Mouse (Mus musculus): ENCODE results near the gene Dmrta1. TPM values are rescaled to one million over a fixed set of nuclear protein-coding genes. Genes with fewer than 3 reads are reported as not detected.

Dmrta1 gene
- total RNA-seq (2021), result under 1 TPM; 0.43 to 0.63 TPM
- long read RNA-seq, experiment 1, result 0 reads
- long read RNA-seq, experiment 2, result 0 reads

DNA sequence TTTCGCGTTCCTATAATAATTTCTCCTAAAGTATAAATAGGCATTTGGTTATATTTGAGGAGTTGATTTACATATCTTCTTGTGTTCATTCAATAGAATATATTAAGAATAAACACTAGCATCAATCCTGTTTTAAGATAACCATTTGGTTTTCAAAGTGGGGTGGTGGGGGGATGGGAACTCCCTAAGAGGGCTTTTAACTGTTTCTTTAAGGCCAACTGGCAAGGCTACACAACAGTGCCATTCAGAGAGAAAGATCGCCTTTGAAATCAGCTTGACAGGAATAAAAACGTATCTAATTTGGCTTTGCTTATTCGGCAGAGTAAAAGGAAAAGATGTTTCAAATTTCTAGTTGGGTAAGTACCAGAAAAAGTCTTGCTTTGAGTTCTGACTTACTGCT, at the start of gene Dmrta1:
TSS of gene Dmrta1 (plus strand) at position 242 of the 400 bp plus-strand sequence.
- DNase-seq (ENCODE audit: extremely low spot score in 1 of 2, low spot score in 2 of 2), result no peak
- Histone ChIP-seq H3K27ac (no peak within 1 kb of the TSS), H3K4me3 (no peak within 1 kb of the TSS)
- no peak for TF ChIP-seq CTCF (IDR thresholded peaks at IDR 0.05)
- intact Hi-C loops (cut with DNase I), result no loop called here

DNA sequence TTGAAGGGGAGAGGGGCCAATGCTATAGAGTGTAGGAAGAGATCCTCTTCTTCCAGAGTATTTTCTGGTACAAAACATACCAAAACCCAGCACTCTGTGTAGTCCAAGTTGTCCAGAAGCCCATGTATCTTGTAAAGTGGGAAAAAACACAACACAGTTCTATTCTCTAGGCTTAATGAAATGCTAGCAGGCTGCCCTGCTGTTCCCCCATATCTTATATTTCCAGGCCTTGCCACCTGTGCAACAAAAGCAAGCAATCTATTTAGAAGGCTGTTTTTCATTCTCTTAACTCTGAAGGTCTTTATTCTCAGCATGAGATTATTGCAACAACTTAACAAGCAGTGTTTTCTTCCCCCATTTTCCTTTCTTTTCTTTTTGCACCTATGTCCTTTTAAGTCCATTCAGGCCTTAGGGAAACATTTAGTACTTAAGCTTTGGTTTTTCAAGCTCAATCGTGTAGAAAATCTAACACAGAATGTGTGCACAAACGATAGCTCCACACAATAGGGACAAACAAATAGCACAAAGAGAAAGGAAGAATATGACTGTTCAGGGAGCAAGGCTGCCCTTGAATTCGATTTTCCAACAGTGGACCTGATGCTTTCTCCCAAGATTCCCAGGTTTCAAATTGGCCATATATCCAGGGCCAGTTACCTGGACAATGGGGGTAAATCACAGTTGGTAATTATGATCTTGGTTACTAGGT, 48.7 kb upstream of the Dmrta1 start:
- H3K27ac ChIP-seq, result no peak overlapping the region
- intact Hi-C loops (cut with DNase I), result no loop called here
- no peak for TF ChIP-seq CTCF (IDR thresholded peaks at IDR 0.05)

DNA sequence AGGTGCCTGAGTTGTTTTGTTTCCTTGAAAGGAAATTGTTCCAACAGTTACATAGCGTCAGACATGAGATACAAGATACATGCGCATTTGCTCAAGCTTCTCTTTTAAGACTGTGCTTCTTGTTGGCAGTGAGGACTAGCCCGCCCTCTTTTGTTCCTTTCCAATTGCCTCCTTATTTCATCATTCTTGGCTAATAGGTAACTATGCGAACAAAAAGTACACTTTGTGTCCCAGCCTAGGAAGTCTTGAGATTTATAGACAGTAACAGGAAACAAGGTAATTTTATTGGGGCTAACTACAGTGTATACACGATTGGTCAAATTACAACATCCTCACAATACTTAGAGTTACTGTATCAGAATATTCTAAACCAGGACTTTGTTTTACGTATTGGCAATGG, 47.7 kb upstream of the Dmrta1 start:
- TF ChIP-seq CTCF (IDR thresholded peaks at IDR 0.05), result no peak
- DNase-seq (ENCODE audit: extremely low spot score in 1 of 2, low spot score in 2 of 2), result no peak
- Histone ChIP-seq H3K4me3 (no peak overlapping the region), H3K27ac (no peak overlapping the region)
- intact Hi-C loops (cut with DNase I), result no loop called here

More for the DNA sequence above, 48.7 kb upstream of the Dmrta1 start:
- no peak for DNase-seq (ENCODE audit: extremely low spot score in 1 of 2, low spot score in 2 of 2)
- no peak overlapping the region for H3K4me3 ChIP-seq

DNA sequence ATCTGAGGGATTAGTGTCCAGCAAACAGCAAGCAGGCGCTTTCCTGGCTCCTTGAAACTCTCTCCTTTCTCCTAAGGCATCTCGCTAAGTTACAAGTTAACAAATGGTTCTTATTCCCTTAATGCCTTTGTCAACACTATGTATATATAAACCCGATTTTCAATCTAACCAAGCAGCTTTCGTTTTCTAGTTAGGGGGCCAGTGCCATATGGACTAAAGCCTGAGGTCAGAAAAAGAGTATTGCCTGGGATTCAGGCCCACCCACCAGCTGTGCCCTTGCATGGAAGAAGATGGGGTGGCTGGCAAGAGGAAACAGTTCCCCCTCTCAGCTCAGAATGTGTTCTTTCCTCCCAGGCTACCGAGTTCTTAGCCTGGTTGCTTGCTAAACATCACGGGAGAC, 40.6 kb upstream of the Dmrta1 start:
- DNase-seq (ENCODE audit: extremely low spot score in 1 of 2, low spot score in 2 of 2), result no peak
- Histone ChIP-seq H3K27ac (no peak overlapping the region), H3K4me3 (no peak overlapping the region)
- no peak for TF ChIP-seq CTCF (IDR thresholded peaks at IDR 0.05)
- intact Hi-C loops (cut with DNase I), result no loop called here

DNA sequence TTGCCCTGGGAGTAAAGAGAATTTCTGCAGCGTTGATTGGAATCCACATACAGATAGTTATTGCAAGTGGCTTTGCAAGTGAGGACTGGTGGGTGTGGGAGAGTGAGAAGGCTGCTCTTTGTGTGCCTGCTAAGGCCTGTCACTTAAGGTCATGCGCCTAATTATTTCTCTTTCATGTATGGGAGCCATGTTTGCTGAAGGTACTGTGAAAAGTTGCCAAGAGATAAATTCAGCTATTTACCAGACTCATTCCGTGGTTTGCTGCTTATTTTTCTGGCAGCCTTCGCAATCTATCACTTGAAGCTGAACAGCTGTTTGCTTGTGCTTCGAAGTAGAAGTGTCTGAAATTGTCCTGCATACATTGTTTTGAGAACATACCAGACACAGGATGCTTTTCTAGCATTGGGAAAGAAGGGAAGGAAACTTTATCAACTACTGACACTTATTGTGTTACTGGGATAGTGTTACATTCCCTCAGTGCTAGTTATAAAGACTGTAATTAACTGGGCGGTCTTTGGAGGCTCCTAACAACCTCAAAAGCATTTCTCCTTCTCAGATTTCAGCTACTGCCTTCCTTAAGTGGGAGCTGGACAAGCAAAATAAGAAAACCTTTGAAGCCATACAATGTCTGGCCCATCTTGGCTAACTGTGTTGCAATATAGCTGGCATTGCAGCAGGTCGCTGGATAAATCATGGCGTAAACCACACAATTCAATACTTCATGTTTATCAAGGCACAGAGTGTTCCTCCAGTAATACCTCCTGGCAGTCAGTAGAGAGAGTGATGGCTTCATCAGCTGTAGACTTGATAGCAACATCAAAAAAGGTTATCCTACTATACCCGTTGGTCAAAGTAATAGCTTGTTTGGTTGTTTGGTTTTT, 34.8 kb upstream of the Dmrta1 start:
- H3K27ac ChIP-seq, result no peak overlapping the region
- TF ChIP-seq CTCF (IDR thresholded peaks at IDR 0.05), result no peak
- no peak for DNase-seq (ENCODE audit: extremely low spot score in 1 of 2, low spot score in 2 of 2)
- intact Hi-C loops (cut with DNase I), result no loop called here
- H3K4me3 ChIP-seq, result no peak overlapping the region

DNA sequence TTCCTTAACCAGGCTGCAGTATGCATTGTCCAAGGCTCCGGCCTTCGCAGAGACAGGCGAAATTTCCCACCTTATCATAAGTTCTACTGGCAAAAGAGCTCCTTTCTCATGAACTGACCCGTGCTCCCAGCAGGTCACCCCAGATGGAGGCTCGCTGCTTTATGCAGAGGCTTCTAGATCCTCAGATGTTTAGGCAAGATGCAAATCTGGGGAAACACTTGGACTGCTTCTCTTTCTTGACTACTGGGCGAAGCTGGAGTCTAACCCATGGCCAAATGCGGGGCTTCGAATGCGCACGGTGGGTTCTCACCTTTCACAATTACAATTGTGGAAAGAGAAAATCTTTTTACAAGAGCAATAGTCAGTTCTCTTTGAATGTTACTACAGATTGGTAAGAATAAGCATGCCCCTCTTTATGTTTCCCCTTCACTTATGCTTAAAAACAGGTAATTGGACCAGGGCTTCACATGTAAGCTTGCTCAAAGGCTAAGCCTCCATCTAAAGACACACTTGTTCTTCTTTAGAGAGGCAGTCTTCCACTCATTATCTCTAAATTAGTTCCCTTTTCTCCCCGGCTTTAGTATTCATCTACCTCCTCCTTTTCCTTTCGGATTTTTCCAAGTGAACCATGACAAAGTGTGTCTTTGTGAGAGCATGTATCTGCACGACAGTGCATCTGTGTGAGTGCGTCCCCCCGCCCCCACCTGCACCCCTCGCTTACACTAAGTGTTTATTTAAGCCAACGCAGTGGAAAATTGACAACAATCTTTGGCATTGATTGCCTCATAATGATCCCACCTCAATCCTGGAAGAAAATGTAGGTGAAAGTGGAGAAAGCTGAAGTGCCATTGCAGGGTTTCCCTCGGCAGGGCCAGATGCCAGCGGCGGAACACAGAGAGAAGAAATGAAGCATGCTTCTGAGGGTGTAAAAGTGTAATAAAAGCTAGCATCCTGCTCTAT, 28.6 kb upstream of the Dmrta1 start:
- TF ChIP-seq CTCF (IDR thresholded peaks at IDR 0.05), result no peak
- intact Hi-C loops (cut with DNase I), result no loop called here
- no peak for DNase-seq (ENCODE audit: extremely low spot score in 1 of 2, low spot score in 2 of 2)
- H3K4me3 ChIP-seq, result no peak overlapping the region
- H3K27ac ChIP-seq, result no peak overlapping the region

DNA sequence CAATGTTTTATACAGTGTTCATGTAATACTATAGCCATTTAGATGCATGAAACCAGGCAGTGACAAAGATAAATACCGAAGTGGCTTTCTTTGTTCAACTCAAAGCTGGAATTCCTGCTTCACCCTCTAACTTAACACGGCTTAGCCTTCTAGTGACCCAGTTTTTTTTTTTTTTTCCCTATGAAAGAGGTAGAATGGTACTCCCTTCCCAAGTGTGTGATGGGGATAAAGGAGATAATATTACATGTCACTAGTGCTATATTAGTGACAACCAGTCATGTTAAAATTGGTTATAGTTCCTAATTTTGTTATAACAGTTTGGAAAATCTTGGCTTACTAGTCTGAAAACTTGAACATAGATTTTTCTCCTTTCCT, 27.9 kb upstream of the Dmrta1 start:
- Histone ChIP-seq H3K4me3 (no peak overlapping the region), H3K27ac (no peak overlapping the region)
- no peak for DNase-seq (ENCODE audit: extremely low spot score in 1 of 2, low spot score in 2 of 2)
- TF ChIP-seq CTCF (IDR thresholded peaks at IDR 0.05), result no peak
- intact Hi-C loops (cut with DNase I), result no loop called here

DNA sequence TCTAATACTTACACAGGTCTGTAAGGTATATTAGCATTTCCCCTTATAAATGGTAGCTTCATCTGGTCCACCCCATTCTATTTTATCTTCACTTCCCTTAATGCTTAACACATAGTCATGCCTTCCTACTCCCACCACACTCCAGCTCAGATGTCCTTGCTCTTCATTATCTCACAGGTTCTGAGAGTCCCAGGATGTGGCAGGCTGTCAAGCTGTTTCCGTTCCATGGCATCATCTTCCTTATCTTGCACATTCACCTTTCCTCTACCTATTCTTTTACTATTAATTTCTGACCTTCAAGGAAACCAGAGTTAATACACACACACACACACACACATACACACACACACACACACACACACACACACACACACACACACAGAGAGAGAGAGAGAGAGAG, 27.5 kb upstream of the Dmrta1 start:
- intact Hi-C loops (cut with DNase I), result no loop called here
- no peak for TF ChIP-seq CTCF (IDR thresholded peaks at IDR 0.05)
- DNase-seq (ENCODE audit: extremely low spot score in 1 of 2, low spot score in 2 of 2), result no peak

DNA sequence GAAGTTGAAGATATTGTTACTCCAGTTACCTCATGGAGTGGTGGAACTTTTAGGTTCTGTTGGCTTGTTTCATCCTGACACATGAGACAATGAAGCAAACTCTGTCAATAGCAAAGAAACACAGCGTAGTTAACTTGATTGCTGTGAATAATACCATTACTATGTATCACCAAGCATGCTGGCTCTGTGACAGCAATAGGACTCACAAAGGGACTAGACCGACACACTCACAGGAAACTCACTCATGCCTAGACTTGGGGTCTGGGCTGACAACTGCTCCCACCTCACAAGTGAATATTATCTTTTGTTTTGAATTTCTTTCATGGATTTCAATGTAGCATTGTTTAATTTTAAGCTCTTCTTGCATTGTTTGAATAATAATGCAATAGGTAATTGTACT, 15.8 kb upstream of the Dmrta1 start:
- no peak overlapping the region for H3K4me3 ChIP-seq
- no peak overlapping the region for H3K27ac ChIP-seq
- DNase-seq (ENCODE audit: extremely low spot score in 1 of 2, low spot score in 2 of 2), result no peak
- TF ChIP-seq CTCF (IDR thresholded peaks at IDR 0.05), result no peak
- intact Hi-C loops (cut with DNase I), result no loop called here

More for the DNA sequence above, 27.5 kb upstream of the Dmrta1 start:
- no peak overlapping the region for H3K4me3 ChIP-seq
- H3K27ac ChIP-seq, result no peak overlapping the region

DNA sequence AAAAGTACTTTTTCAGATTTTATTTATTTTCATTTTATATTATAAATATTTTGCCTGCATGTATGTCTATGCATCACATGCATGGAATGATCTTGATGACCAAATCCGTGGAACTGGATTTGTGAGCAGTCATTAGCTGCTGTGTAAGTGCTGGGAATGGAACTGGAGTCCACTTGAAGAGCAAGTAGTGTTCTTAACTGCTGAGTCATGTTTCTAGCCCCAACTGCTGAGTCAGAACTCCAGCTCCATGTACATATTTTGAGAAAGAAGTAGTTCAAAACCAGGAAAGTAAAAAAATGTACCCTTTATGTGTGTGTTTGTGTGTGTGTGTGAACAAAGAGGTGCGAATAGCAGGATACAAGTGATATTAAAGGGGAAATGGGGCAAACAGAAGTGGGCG, 4.5 kb upstream of the Dmrta1 start:
- no peak for DNase-seq (ENCODE audit: extremely low spot score in 1 of 2, low spot score in 2 of 2)
- intact Hi-C loops (cut with DNase I), result no loop called here
- no peak for TF ChIP-seq CTCF (IDR thresholded peaks at IDR 0.05)
- Histone ChIP-seq H3K4me3 (no peak overlapping the region), H3K27ac (no peak overlapping the region)

DNA sequence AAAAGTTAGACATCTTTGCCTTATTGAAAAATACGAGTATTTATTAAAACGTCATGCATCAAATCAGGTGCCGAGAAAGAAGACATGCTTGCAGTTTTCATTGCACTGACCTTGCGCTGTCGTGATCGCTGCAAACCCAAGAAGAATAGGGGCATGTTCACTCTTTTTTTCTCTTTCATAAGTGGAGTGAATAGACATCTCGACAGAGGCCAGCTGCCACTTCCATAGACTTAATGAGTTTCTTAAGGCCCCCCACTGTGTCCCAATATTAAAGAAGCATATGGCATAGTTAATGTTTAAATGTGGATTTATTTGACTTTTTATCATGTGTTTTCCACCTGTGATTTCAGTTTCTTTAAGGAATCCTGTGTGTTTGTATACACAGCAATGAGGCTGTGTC, 1.3 kb upstream of the Dmrta1 start:
- no peak for DNase-seq (ENCODE audit: extremely low spot score in 1 of 2, low spot score in 2 of 2)
- Histone ChIP-seq H3K4me3 (no peak overlapping the region), H3K27ac (no peak overlapping the region)
- TF ChIP-seq CTCF (IDR thresholded peaks at IDR 0.05), result no peak
- intact Hi-C loops (cut with DNase I), result no loop called here
